Mouse (Mus musculus) cerebellum, adult 2 months (tissue): ENCODE data around the gene Mrps24. TPM values are rescaled to one million over a fixed set of nuclear protein-coding genes. Genes with fewer than 3 reads are reported as not detected.
A peak's percentile ranks its signal among the peaks of the same experiment; 100 is the strongest.

Experiments used
- DNase-seq, 2 experiments: peaks; one replicate each; pipeline ENCODE4 v3.0.0; 2021
- H3K27ac ChIP-seq: fragments of 200-500 bp; 2 replicates; pipeline ENCODE4 v1.5.1; 2012; ENCODE audit warnings: low read length, control low read depth, inconsistent platforms; ENCODE audit not compliant: insufficient read depth
- H3K27me3 ChIP-seq: fragments of 200-500 bp; 2 replicates; pipeline ENCODE4 v1.6.1; 2012; ENCODE audit warnings: inconsistent platforms, mild to moderate bottlenecking, low read length, moderate library complexity; ENCODE audit not compliant: control insufficient read depth, insufficient read depth
- H3K4me1 ChIP-seq: fragments of 200-500 bp; 2 replicates; pipeline ENCODE4 v1.6.1; 2011; ENCODE audit warnings: low read length; ENCODE audit not compliant: control insufficient read depth, insufficient read depth
- H3K4me3 ChIP-seq: fragments of 200-500 bp; replicated peaks from 2 replicates; pipeline ENCODE3; 2011; ENCODE audit warnings: mild to moderate bottlenecking, low read depth, low read length, control low read depth; ENCODE audit not compliant: insufficient read depth
- CTCF ChIP-seq: fragments of 200-500 bp; IDR thresholded peaks from 2 replicates; pipeline ENCODE4 v1.5.1; 2011; ENCODE audit warnings: low read depth, mild to moderate bottlenecking, control low read depth, low read length, moderate library complexity, borderline replicate concordance; ENCODE audit not compliant: insufficient read depth
- POLR2A ChIP-seq: fragments of 200-500 bp; IDR thresholded peaks from 2 replicates; pipeline ENCODE4 v1.6.1; 2011; ENCODE audit warnings: low read length, control low read depth, borderline replicate concordance; ENCODE audit not compliant: insufficient read depth
- WGBS: fragments of 180-500 bp; shearing (Covaris S2); methylation state at CpG from one replicate; pipeline ENCODE4 v1.1.7; 2018; 5-methylcytosine and 5-hydroxymethylcytosine counted together
- polyA plus RNA-seq: library from polyadenylated mRNA; depleted of rRNA; stranded (reverse); fragments of >200 nt; gene quantifications from 2 replicates; pipeline ENCODE4 v1.2.3, GENCODE M21; 2012; rRNA removed

Mrps24 gene
- polyA plus RNA-seq, 1 experiment = 122 TPM

- 92% methylated on average over 6 of the region's 6 CpGs for WGBS
- Histone ChIP-seq H3K4me1 (peaks cover 9% of the 10 kb centered on the region; the same call in 1 of the 2 replicates), H3K4me3 (no peak overlapping the region), H3K27me3 (no peaks in the 10 kb centered on the region), H3K27ac (no peak overlapping the region)
- no peak for DNase-seq
- TF ChIP-seq CTCF = no peak
- TF ChIP-seq POLR2A = no peak
These were observed 12.5 kb downstream of the Mrps24 start for GRCm38 (mm10) chr11:5702957-5703332.

DNA sequence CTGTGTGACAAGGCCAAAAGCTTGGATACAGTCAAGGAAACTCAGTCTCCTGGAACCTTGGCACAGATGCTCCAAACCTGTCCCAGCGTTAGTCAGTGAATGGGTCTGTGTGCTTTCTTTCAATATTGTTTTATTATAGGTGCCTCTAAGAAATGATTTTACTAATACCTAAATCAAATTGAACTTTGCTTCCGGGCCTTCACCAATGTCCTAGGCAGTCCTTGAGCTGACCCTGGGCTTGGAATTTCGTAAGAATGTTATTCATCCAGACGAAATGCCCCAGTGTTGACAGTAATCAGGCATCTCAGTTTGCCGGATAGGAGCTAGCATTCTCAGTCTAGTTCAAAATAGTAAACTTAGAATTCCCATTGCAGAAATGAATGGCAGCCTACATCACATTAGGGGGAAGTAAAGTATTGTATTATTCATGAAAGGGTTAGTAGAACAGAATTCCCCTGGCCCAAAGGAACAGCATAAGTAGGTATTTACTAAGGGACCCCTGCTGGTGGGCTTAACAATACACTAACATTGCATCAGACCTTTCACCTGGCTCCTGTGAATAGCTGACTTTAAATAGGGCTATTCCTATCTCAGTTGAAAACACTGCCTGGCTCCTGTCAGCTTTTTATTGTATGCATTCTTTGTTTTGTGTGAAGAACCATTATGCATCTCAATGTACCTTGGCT lies 13.1 kb downstream of the Mrps24 start:
- no peak for DNase-seq
- TF ChIP-seq CTCF (no peak), POLR2A (no peak)
- H3K4me3 ChIP-seq = no peak overlapping the region
- peaks cover 9% of the 10 kb centered on the region; the same call in 1 of the 2 replicates for H3K4me1 ChIP-seq
- H3K27ac ChIP-seq = no peak overlapping the region
- no peaks in the 10 kb centered on the region for H3K27me3 ChIP-seq
- WGBS = 78% methylated on average over 5 of the region's 5 CpGs

- Histone ChIP-seq H3K27ac (no peak overlapping the region), H3K27me3 (no peaks in the 10 kb centered on the region), H3K4me1 (peaks cover 9% of the 10 kb centered on the region; the same call in 1 of the 2 replicates), H3K4me3 (no peak overlapping the region)
- whole genome bisulfite sequencing = 100% methylated on average over 1 of the region's 1 CpGs
- TF ChIP-seq CTCF = no peak
- no peak for TF ChIP-seq POLR2A
- no peak for DNase-seq
These were observed 13.7 kb downstream of the Mrps24 start for GRCm38 (mm10) chr11:5701821-5702220.

GRCm38 (mm10) chr11:5701300-5701699 lies 14.2 kb downstream of the Mrps24 start:
- H3K4me1 ChIP-seq = peaks cover 8% of the 10 kb centered on the region; the same call in 1 of the 2 replicates
- 59% methylated on average over 2 of the region's 2 CpGs for whole genome bisulfite sequencing
- TF ChIP-seq POLR2A = no peak
- TF ChIP-seq CTCF = no peak
- H3K27ac ChIP-seq = no peak overlapping the region
- no peaks in the 10 kb centered on the region for H3K27me3 ChIP-seq
- DNase-seq = no peak
- H3K4me3 ChIP-seq = no peak overlapping the region

DNA sequence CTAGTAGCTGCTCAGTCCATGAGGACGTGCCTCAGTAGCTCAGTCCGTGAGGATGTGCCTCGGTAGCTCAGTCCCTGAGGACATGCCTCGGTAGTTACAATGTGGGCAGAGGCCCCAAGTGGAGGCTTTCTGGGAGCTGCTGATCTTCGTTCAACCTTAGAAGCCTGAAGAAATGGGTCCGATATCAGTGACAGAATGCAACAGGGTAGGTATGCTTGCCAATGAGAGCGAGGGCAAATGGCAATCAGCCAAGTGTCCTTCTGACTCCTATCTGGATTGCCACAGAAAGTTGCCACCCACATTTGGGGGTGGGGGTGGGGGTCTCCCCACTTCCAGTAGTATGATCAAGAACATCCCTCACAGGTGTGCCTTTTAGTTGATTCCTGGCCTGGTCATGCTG lies 14.7 kb downstream of the Mrps24 start:
- TF ChIP-seq CTCF (no peak), POLR2A (no peak)
- H3K27me3 ChIP-seq = no peaks in the 10 kb centered on the region
- no peak overlapping the region for H3K4me3 ChIP-seq
- no peak overlapping the region for H3K27ac ChIP-seq
- H3K4me1 ChIP-seq = peaks cover 3% of the 10 kb centered on the region; the same call in 1 of the 2 replicates
- 61% methylated on average over 7 of the region's 7 CpGs for WGBS
- DNase-seq = no peak

GRCm38 (mm10) chr11:5691775-5692174 lies 23.7 kb downstream of the Mrps24 start:
- Histone ChIP-seq H3K4me1 (no peaks in the 10 kb centered on the region), H3K4me3 (no peak overlapping the region), H3K27ac (no peak overlapping the region), H3K27me3 (no peaks in the 10 kb centered on the region)
- TF ChIP-seq POLR2A (no peak), CTCF (no peak)
- 39% methylated on average over 7 of the region's 7 CpGs for WGBS
- DNase-seq = peak in 1 of 2 experiments; percentile 23

DNA sequence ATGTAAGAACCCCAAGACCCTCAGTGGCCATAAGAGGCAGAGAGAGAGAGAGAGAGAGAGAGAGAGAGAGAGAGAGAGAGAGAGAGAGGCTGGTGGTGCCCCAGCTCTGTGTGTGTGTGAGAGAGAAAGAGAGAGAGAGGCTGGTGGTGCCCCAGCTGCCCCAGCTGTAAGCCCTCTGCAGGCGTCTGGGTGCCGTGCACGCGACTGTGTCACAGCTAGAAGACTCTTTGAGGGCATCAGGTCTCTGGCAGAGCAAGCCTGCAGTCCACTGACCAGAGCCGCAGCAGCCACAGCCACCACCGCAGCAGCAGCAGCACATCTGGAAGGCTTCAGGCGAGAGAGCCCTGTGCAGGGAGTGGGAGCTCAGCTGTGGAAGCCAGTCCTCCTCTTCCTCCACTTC lies 31.2 kb downstream of the Mrps24 start:
- TF ChIP-seq POLR2A = no peak
- 39% methylated on average over 7 of the region's 7 CpGs for WGBS

DNA sequence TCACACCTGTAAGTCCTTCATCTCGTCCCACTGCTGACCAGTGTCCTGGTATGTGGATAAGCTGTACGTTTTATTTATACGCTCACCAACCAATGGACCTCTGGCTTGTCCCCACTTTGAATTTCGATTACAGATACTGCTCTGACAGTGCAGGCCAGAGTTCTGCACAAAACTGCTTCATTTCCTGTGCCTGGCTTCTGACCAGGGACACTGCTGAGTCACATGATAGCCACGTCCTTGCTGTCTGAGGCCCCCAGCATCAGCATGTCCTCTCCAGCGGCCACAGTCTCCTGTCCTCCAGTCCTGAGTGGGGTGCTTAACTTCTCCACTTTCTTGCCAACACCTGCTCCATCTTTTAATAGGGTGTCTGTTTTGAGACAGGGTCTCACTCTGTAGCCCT lies 32.9 kb downstream of the Mrps24 start:
- DNase-seq = no peak
- Histone ChIP-seq H3K27ac (no peak overlapping the region), H3K27me3 (no peaks in the 10 kb centered on the region), H3K4me1 (no peaks in the 10 kb centered on the region), H3K4me3 (no peak overlapping the region)
- 58% methylated on average over 6 of the region's 6 CpGs for WGBS
- TF ChIP-seq CTCF = no peak
- TF ChIP-seq POLR2A = no peak

More for the DNA sequence above, 31.2 kb downstream of the Mrps24 start:
- DNase-seq = no peak
- H3K4me3 ChIP-seq = no peak overlapping the region
- H3K4me1 ChIP-seq = no peaks in the 10 kb centered on the region
- no peaks in the 10 kb centered on the region for H3K27me3 ChIP-seq
- H3K27ac ChIP-seq = no peak overlapping the region

Other genes with a start within 250 kb of the Mrps24 start
- gene Xbp1, start 195.0 kb downstream of the Mrps24 start, polyA plus RNA-seq = 64.5 and 69.7 TPM in 2 replicates
- 12.5 and 13.1 TPM in 2 replicates for gene Ccdc117, start 173.5 kb downstream of the Mrps24 start, polyA plus RNA-seq
- gene Ankrd36, start 146.0 kb downstream of the Mrps24 start, polyA plus RNA-seq = not detected in 2 replicates
- 36.4 and 37.9 TPM in 2 replicates for gene Urgcp, start 46.7 kb upstream of the Mrps24 start, polyA plus RNA-seq
- gene Dbnl, start 72.8 kb upstream of the Mrps24 start, polyA plus RNA-seq = 80.9 and 83.7 TPM in 2 replicates
- gene Pgam2, start 88.1 kb upstream of the Mrps24 start, polyA plus RNA-seq = 0.63 and 1.1 TPM in 2 replicates
- gene Polm, start 122.3 kb upstream of the Mrps24 start, polyA plus RNA-seq = 15.0 and 19.3 TPM in 2 replicates
- gene Aebp1, start 146.3 kb upstream of the Mrps24 start, polyA plus RNA-seq = 10.3 and 13.2 TPM in 2 replicates
- gene Pold2, start 162.6 kb upstream of the Mrps24 start, polyA plus RNA-seq = 47.4 and 55.0 TPM in 2 replicates
- gene Myl7, start 183.1 kb upstream of the Mrps24 start, polyA plus RNA-seq = not detected in 2 replicates
- 0.74 and 1.1 TPM in 2 replicates for gene Gck, start 234.4 kb upstream of the Mrps24 start, polyA plus RNA-seq
- gene Ykt6, start 240.0 kb upstream of the Mrps24 start, polyA plus RNA-seq = 54.2 and 54.9 TPM in 2 replicates